Mouse (Mus musculus) stomach, postnatal 0 days (tissue): ENCODE data around the gene Gm21981. TPM values are rescaled to one million over a fixed set of nuclear protein-coding genes. Genes with fewer than 3 reads are reported as not detected.

Source experiments
- ATAC-seq: fragments of 200-750 bp; cut with Nextera tagmentation; 2 replicates; pipeline ENCODE4 v1.8.0; 2017; ENCODE audit not compliant: low FRiP score, low TSS enrichment
- DNase-seq: peaks from one replicate; pipeline ENCODE4 v3.0.0-alpha.2; 2016; ENCODE audit warnings: low spot score
- H3K27ac ChIP-seq: fragments of 300-500 bp; sonication (generic); replicated peaks from 2 replicates; pipeline ENCODE4 v1.5.1; 2014; ENCODE audit warnings: mild to moderate bottlenecking, control low read depth
- H3K27me3 ChIP-seq: fragments of 300-500 bp; sonication (generic); 2 replicates; pipeline ENCODE4 v1.6.1; 2014; ENCODE audit warnings: low read length; ENCODE audit not compliant: control insufficient read depth, insufficient read depth
- H3K36me3 ChIP-seq: fragments of 300-500 bp; sonication (generic); 2 replicates; pipeline ENCODE4 v1.6.1; 2014; ENCODE audit warnings: low read length, mixed read lengths; ENCODE audit not compliant: control insufficient read depth, insufficient read depth
- H3K4me1 ChIP-seq: fragments of 300-500 bp; sonication (generic); replicated peaks from 2 replicates; pipeline ENCODE4 v1.6.1; 2014; ENCODE audit warnings: antibody characterized with exemption; ENCODE audit not compliant: control insufficient read depth, insufficient read depth
- H3K4me2 ChIP-seq: fragments of 300-500 bp; sonication (generic); replicated peaks from 2 replicates; pipeline ENCODE4 v1.6.1; 2014; ENCODE audit warnings: low read depth, mild to moderate bottlenecking, control low read depth, moderate library complexity
- H3K4me3 ChIP-seq: fragments of 300-500 bp; sonication (generic); 2 replicates; pipeline ENCODE4 v1.5.1; 2014; ENCODE audit warnings: low read depth, low read length, control low read depth
- H3K9ac ChIP-seq: fragments of 300-500 bp; sonication (generic); 2 replicates; pipeline ENCODE4 v1.6.1; 2014; ENCODE audit warnings: mild to moderate bottlenecking, low read length, control low read depth, mixed read lengths
- H3K9me3 ChIP-seq: fragments of 300-500 bp; sonication (generic); 2 replicates; pipeline ENCODE4 v1.6.1; 2016; ENCODE audit warnings: low read length; ENCODE audit not compliant: control insufficient read depth
- CTCF ChIP-seq: IDR thresholded peaks from 2 replicates; pipeline ENCODE4 v1.5.1; 2016; ENCODE audit warnings: antibody characterized with exemption, low read depth, mild to moderate bottlenecking, moderate library complexity
- EP300 ChIP-seq: optimal IDR thresholded peaks from 2 replicates; pipeline ENCODE3; 2016; ENCODE audit warnings: antibody characterized with exemption
- WGBS: fragments of 180-500 bp; shearing (Covaris S2); extraction: QIAGEN DNeasy Blood & Tissue Kit; methylation state at CpG from one replicate; pipeline ENCODE4 v1.1.7; 2014; 5-methylcytosine and 5-hydroxymethylcytosine counted together
- polyA plus RNA-seq: library from polyadenylated mRNA; unstranded; fragments of >200 nt; fragmentation: Nextera tagmentation; extraction: Ambion mirVana; gene quantifications from 2 replicates; pipeline ENCODE4 v1.2.1, GENCODE M21; 2015

The Gm21981 gene
- polyA plus RNA-seq, 1 experiment from 2014 or later = not detected

DNA sequence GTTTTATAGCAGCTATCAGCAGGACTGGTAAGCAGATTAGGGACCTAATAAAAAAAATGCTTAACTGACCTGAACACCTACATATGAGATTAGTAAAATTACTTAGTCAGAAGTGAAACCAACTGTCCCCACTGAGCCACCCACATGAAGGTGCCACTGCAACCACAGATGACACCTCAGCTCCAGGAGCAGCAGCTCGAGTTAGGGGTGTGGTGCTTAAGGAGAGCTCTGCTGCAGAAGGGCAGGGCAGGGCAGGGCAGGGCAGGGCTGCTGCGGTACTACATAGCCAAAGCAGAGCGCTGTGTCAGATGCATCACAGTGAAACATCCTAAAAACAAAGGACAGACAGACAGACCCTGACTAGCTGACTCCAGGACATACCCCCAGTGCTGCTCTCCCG, 11.4 kb downstream of the Gm21981 start:
- Histone ChIP-seq H3K9ac (no peak overlapping the region), H3K4me3 (no peak overlapping the region), H3K27me3 (no peaks in the 10 kb centered on the region), H3K4me2 (no peak overlapping the region), H3K9me3 (no peaks in the 10 kb centered on the region), H3K4me1 (0 out of 2 replicates have a peak, but pooled peaks cover 3% of the 10 kb centered on the region), H3K36me3 (0 out of 2 replicates have a peak, but pooled peaks cover 5% of the 10 kb centered on the region), H3K27ac (no peak overlapping the region)
- 67% methylated on average over 4 of the region's 4 CpGs for WGBS
- DNase-seq = no peak
- no peak for ATAC-seq
- TF ChIP-seq CTCF (no peak), EP300 (no peak)

DNA sequence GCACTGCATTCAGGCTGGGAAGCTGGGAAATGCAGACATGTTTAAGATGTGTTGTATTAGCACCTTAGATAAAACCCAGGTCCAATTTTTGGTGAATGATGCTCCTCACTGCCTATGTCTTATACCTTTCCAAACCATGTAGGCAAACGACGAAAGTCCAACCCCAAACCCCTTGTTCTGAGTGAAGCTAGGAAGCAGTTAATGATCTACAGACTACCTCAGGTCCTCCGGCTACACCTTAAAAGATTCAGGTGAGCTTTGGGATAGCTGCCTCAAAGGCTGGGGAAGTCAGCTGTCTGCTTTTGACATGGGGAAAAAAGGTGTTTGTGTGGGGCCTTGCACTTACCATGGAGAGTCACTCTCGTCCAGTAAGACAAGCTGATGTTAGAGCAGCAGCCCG, 15.6 kb downstream of the Gm21981 start:
- Histone ChIP-seq H3K9ac (no peak overlapping the region), H3K9me3 (no peaks in the 10 kb centered on the region), H3K27me3 (no peaks in the 10 kb centered on the region), H3K27ac (no peak overlapping the region), H3K4me1 (no peaks in the 10 kb centered on the region), H3K4me2 (no peak overlapping the region), H3K4me3 (no peak overlapping the region), H3K36me3 (0 out of 2 replicates have a peak, but pooled peaks cover 3% of the 10 kb centered on the region)
- TF ChIP-seq CTCF = no peak
- TF ChIP-seq EP300 = no peak
- DNase-seq (no peak), ATAC-seq (no peak)
- 67% methylated on average over 5 of the region's 5 CpGs for WGBS

DNA sequence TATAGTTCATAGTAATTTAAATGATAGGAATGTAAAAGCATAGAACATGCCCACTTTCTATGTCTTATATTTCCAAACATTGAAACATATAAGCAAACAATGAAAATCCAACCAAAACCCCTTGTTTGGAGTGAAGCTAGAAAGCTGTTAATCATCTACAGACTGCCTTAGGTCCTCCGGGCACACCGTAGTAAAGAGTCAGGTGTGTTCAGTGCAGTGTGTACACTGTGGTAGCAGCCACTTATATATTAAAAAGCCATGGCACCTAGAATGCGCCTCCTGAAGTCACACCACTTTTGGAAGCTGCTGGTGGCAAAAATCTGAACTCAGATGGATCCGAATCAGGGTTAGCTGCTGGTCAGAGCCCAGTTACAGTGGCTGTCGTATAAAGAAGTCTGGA, 16.0 kb downstream of the Gm21981 start:
- Histone ChIP-seq H3K9ac (no peak overlapping the region), H3K27me3 (no peaks in the 10 kb centered on the region), H3K4me3 (no peak overlapping the region), H3K36me3 (0 out of 2 replicates have a peak, but pooled peaks cover 3% of the 10 kb centered on the region), H3K4me1 (no peaks in the 10 kb centered on the region), H3K9me3 (no peaks in the 10 kb centered on the region), H3K4me2 (no peak overlapping the region), H3K27ac (no peak overlapping the region)
- WGBS = 66% methylated on average over 5 of the region's 5 CpGs
- ATAC-seq = peak; percentile 78; the same call in 1 of the 2 replicates
- no peak for DNase-seq
- no peak for TF ChIP-seq EP300
- no peak for TF ChIP-seq CTCF

DNA sequence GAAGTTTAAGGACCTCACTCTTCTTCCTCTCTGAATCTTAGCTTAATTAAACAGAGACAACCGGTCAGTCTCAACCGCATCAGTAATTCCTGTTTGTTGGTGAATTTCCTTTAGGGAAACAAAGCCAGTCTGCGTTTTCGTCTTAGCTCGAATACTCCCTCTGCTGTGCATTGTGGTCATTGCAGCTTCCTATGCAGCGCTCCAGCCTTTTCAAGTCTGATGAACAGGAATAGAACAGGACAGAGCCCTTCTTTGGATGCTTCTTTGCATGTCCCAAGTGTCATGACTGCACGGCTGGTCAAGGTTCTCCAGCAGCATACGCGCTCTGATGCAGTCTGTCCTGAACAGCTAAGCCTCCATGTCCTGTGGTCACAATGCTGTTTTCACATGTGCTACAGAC, 17.7 kb downstream of the Gm21981 start:
- Histone ChIP-seq H3K27me3 (no peaks in the 10 kb centered on the region), H3K4me3 (no peak overlapping the region), H3K9me3 (no peaks in the 10 kb centered on the region), H3K4me2 (no peak overlapping the region), H3K9ac (no peak overlapping the region), H3K4me1 (peaks cover 4% of the 10 kb centered on the region), H3K36me3 (0 out of 2 replicates have a peak, but pooled peaks cover 1% of the 10 kb centered on the region), H3K27ac (no peak overlapping the region)
- ATAC-seq = no peak
- TF ChIP-seq CTCF (peak; percentile 96), EP300 (no peak)
- WGBS = 17% methylated on average over 9 of the region's 9 CpGs
- DNase-seq = peak; percentile 76

DNA sequence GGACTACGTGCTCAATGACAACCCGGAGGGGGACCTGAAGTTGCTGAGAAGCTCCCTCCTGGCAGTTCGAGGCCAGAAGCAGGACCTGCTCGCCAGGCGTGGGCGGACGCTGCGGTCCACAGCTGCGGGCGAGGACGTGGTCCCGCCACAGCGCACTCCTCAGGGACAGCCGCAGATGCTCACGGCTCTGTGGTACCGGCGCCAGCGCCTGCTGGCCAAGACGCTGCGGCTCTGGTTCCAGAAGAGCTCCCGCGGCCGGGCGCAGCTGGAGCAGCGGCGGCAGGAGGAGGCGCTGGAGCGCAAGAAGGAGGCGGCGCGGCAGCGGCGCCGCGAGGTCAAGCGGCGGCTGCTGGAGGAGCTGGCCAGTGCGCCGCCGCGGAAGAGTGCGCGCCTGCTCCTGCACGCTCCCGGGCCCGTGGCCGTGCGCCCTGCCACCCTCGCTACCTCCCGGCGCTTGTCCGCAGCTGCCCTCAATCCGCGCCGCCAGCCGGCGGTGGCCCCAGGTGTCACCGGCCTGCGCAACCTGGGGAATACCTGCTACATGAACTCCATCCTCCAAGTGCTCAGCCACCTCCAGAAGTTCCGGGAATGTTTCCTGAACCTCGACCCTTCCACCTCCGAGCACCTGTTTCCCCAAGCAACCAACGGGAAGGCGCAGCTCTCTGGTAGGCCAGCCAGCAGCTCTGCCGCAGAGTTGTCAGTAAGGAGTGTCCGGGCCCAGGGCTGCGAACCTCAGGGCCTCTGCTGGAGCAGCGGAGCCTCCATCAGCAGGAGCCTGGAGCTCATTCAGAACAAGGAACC, 21.7 kb downstream of the Gm21981 start:
- H3K27me3 ChIP-seq = no peaks in the 10 kb centered on the region
- H3K4me2 ChIP-seq = peak overlapping the region; percentile 81
- H3K9ac ChIP-seq = peak overlapping the region; percentile 61
- H3K36me3 ChIP-seq = no peaks in the 10 kb centered on the region
- H3K9me3 ChIP-seq = no peaks in the 10 kb centered on the region
- ATAC-seq (peak; percentile 80), DNase-seq (peak; percentile 82)
- WGBS = 6% methylated on average over 65 of the region's 68 CpGs
- peak overlapping the region; percentile 56 for H3K27ac ChIP-seq
- peaks cover 4% of the 10 kb centered on the region for H3K4me1 ChIP-seq
- peak overlapping the region; percentile 45 for H3K4me3 ChIP-seq
- no peak for TF ChIP-seq EP300
- TF ChIP-seq CTCF = peak; percentile 57

DNA sequence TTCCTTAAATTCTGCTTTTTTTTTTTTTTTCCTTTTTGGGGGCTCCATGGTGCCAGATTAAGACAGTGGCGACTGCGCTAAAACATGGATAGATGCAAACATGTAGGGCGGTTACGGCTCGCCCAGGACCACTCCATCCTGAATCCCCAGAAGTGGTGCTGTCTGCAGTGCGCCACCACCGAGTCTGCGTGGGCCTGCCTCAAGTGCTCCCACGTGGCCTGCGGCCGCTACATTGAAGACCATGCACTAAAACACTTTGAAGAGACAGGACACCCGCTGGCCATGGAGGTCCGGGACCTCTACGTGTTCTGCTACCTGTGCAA, 22.3 kb downstream of the Gm21981 start:
- ATAC-seq = no peak; the same call in 1 of the 2 replicates
- H3K4me1 ChIP-seq = peaks cover 4% of the 10 kb centered on the region
- WGBS = 39% methylated on average over 14 of the region's 14 CpGs
- H3K27ac ChIP-seq = no peak overlapping the region
- peak overlapping the region; percentile 61 for H3K9ac ChIP-seq
- TF ChIP-seq EP300 = no peak
- TF ChIP-seq CTCF = no peak
- peak overlapping the region; percentile 81 for H3K4me2 ChIP-seq
- no peaks in the 10 kb centered on the region for H3K36me3 ChIP-seq
- no peak for DNase-seq
- H3K4me3 ChIP-seq = peak overlapping the region; percentile 45
- no peaks in the 10 kb centered on the region for H3K27me3 ChIP-seq
- no peaks in the 10 kb centered on the region for H3K9me3 ChIP-seq
